Mouse (Mus musculus): ENCODE data around the gene Mapre3. TPM values are rescaled to one million over a fixed set of nuclear protein-coding genes. Genes with fewer than 3 reads are reported as not detected.

The Mapre3 gene
- polyA plus RNA-seq, 1 experiment from 2014 or later: 40.5 TPM

- no peak overlapping the region for H3K4me2 ChIP-seq
- H3K9me3 ChIP-seq (ENCODE audit: control insufficient read depth, low read length): no peaks in the 10 kb centered on the region
- no peaks in the 10 kb centered on the region for H3K4me1 ChIP-seq (ENCODE audit: control insufficient read depth, insufficient read depth, low read length)
- H3K36me3 ChIP-seq (ENCODE audit: control insufficient read depth, insufficient read depth, low read length): peaks cover 28% of the 10 kb centered on the region
- DNase-seq (ENCODE audit: low spot score, missing footprints) (no peak), ATAC-seq (ENCODE audit: low FRiP score) (no peak)
- no peak overlapping the region for H3K4me3 ChIP-seq (ENCODE audit: low read depth, low read length)
- WGBS: 95% methylated on average over 5 of the region's 5 CpGs
- H3K27me3 ChIP-seq (ENCODE audit: control insufficient read depth, insufficient read depth, low read length): no peaks in the 10 kb centered on the region
- no peak overlapping the region for H3K27ac ChIP-seq (ENCODE audit: low read depth, low read length)
- H3K9ac ChIP-seq (ENCODE audit: low read length): no peak overlapping the region
Measured at GRCm38 (mm10) chr5:30787381-30787780, 27.1 kb upstream of the Mapre3 start.

GRCm38 (mm10) chr5:30790047-30790446, 24.4 kb upstream of the Mapre3 start:
- WGBS: 92% methylated on average over 3 of the region's 3 CpGs
- Histone ChIP-seq H3K9ac (ENCODE audit: low read length) (no peak overlapping the region), H3K9me3 (ENCODE audit: control insufficient read depth, low read length) (no peaks in the 10 kb centered on the region), H3K4me2 (no peak overlapping the region), H3K36me3 (ENCODE audit: control insufficient read depth, insufficient read depth, low read length) (peaks cover 36% of the 10 kb centered on the region), H3K4me3 (ENCODE audit: low read depth, low read length) (no peak overlapping the region), H3K27me3 (ENCODE audit: control insufficient read depth, insufficient read depth, low read length) (no peaks in the 10 kb centered on the region), H3K27ac (ENCODE audit: low read depth, low read length) (no peak overlapping the region), H3K4me1 (ENCODE audit: control insufficient read depth, insufficient read depth, low read length) (no peaks in the 10 kb centered on the region)
- DNase-seq (ENCODE audit: low spot score, missing footprints): no peak
- no peak for ATAC-seq (ENCODE audit: low FRiP score)

- peak; percentile 62 for ATAC-seq (ENCODE audit: low FRiP score)
- Histone ChIP-seq H3K4me1 (ENCODE audit: control insufficient read depth, insufficient read depth, low read length) (peaks cover 10% of the 10 kb centered on the region), H3K9me3 (ENCODE audit: control insufficient read depth, low read length) (no peaks in the 10 kb centered on the region), H3K4me2 (no peak overlapping the region), H3K27ac (ENCODE audit: low read depth, low read length) (no peak overlapping the region), H3K9ac (ENCODE audit: low read length) (no peak overlapping the region), H3K27me3 (ENCODE audit: control insufficient read depth, insufficient read depth, low read length) (no peaks in the 10 kb centered on the region), H3K4me3 (ENCODE audit: low read depth, low read length) (no peak overlapping the region), H3K36me3 (ENCODE audit: control insufficient read depth, insufficient read depth, low read length) (peaks cover 26% of the 10 kb centered on the region)
- DNase-seq (ENCODE audit: low spot score, missing footprints): peak; percentile 97
- 15% methylated on average over 12 of the region's 12 CpGs for WGBS
Measured at GRCm38 (mm10) chr5:30796125-30796524, 18.3 kb upstream of the Mapre3 start.

- no peak for DNase-seq (ENCODE audit: low spot score, missing footprints)
- H3K27ac ChIP-seq (ENCODE audit: low read depth, low read length): no peak overlapping the region
- no peak overlapping the region for H3K9ac ChIP-seq (ENCODE audit: low read length)
- H3K4me1 ChIP-seq (ENCODE audit: control insufficient read depth, insufficient read depth, low read length): peaks cover 10% of the 10 kb centered on the region
- H3K36me3 ChIP-seq (ENCODE audit: control insufficient read depth, insufficient read depth, low read length): peaks cover 19% of the 10 kb centered on the region
- WGBS: 47% methylated on average over 7 of the region's 7 CpGs
- H3K4me3 ChIP-seq (ENCODE audit: low read depth, low read length): no peak overlapping the region
- no peaks in the 10 kb centered on the region for H3K27me3 ChIP-seq (ENCODE audit: control insufficient read depth, insufficient read depth, low read length)
- 0 out of 2 replicates have a peak, but pooled peaks have one; percentile 6 for ATAC-seq (ENCODE audit: low FRiP score)
- H3K4me2 ChIP-seq: no peak overlapping the region
- H3K9me3 ChIP-seq (ENCODE audit: control insufficient read depth, low read length): no peaks in the 10 kb centered on the region
Measured at GRCm38 (mm10) chr5:30797482-30797881, 17.0 kb upstream of the Mapre3 start.

- Histone ChIP-seq H3K4me3 (ENCODE audit: low read depth, low read length) (no peak overlapping the region), H3K4me2 (no peak overlapping the region), H3K9me3 (ENCODE audit: control insufficient read depth, low read length) (no peaks in the 10 kb centered on the region), H3K27me3 (ENCODE audit: control insufficient read depth, insufficient read depth, low read length) (no peaks in the 10 kb centered on the region), H3K27ac (ENCODE audit: low read depth, low read length) (no peak overlapping the region), H3K36me3 (ENCODE audit: control insufficient read depth, insufficient read depth, low read length) (peaks cover 17% of the 10 kb centered on the region), H3K9ac (ENCODE audit: low read length) (no peak overlapping the region), H3K4me1 (ENCODE audit: control insufficient read depth, insufficient read depth, low read length) (peaks cover 10% of the 10 kb centered on the region)
- DNase-seq (ENCODE audit: low spot score, missing footprints) (no peak), ATAC-seq (ENCODE audit: low FRiP score) (no peak)
- WGBS: 85% methylated on average over 8 of the region's 8 CpGs
Measured at GRCm38 (mm10) chr5:30797982-30798381, 16.5 kb upstream of the Mapre3 start.

- Histone ChIP-seq H3K36me3 (ENCODE audit: control insufficient read depth, insufficient read depth, low read length) (peaks cover 9% of the 10 kb centered on the region), H3K4me3 (ENCODE audit: low read depth, low read length) (no peak overlapping the region), H3K4me1 (ENCODE audit: control insufficient read depth, insufficient read depth, low read length) (peaks cover 10% of the 10 kb centered on the region), H3K27me3 (ENCODE audit: control insufficient read depth, insufficient read depth, low read length) (no peaks in the 10 kb centered on the region), H3K4me2 (no peak overlapping the region), H3K9me3 (ENCODE audit: control insufficient read depth, low read length) (no peaks in the 10 kb centered on the region), H3K27ac (ENCODE audit: low read depth, low read length) (no peak overlapping the region), H3K9ac (ENCODE audit: low read length) (no peak overlapping the region)
- ATAC-seq (ENCODE audit: low FRiP score): no peak
- no peak for DNase-seq (ENCODE audit: low spot score, missing footprints)
- WGBS: 82% methylated on average over 6 of the region's 6 CpGs
Measured at GRCm38 (mm10) chr5:30798965-30799364, 15.5 kb upstream of the Mapre3 start.

GRCm38 (mm10) chr5:30802724-30803467, 11.5 kb upstream of the Mapre3 start:
- no peaks in the 10 kb centered on the region for H3K27me3 ChIP-seq (ENCODE audit: control insufficient read depth, insufficient read depth, low read length)
- no peak for ATAC-seq (ENCODE audit: low FRiP score)
- H3K9ac ChIP-seq (ENCODE audit: low read length): no peak overlapping the region
- H3K27ac ChIP-seq (ENCODE audit: low read depth, low read length): no peak overlapping the region
- no peak for DNase-seq (ENCODE audit: low spot score, missing footprints)
- H3K4me1 ChIP-seq (ENCODE audit: control insufficient read depth, insufficient read depth, low read length): no peaks in the 10 kb centered on the region
- H3K36me3 ChIP-seq (ENCODE audit: control insufficient read depth, insufficient read depth, low read length): no peaks in the 10 kb centered on the region
- no peak overlapping the region for H3K4me2 ChIP-seq
- no peak overlapping the region for H3K4me3 ChIP-seq (ENCODE audit: low read depth, low read length)
- 85% methylated on average over 12 of the region's 12 CpGs for WGBS
- no peaks in the 10 kb centered on the region for H3K9me3 ChIP-seq (ENCODE audit: control insufficient read depth, low read length)

- H3K9ac ChIP-seq (ENCODE audit: low read length): no peak overlapping the region
- 16% methylated on average over 3 of the region's 3 CpGs for WGBS
- no peak overlapping the region for H3K4me2 ChIP-seq
- ATAC-seq (ENCODE audit: low FRiP score) (peak; percentile 72; the same call in 1 of the 2 replicates), DNase-seq (ENCODE audit: low spot score, missing footprints) (peak; percentile 99)
- no peak overlapping the region for H3K4me3 ChIP-seq (ENCODE audit: low read depth, low read length)
- H3K27me3 ChIP-seq (ENCODE audit: control insufficient read depth, insufficient read depth, low read length): no peaks in the 10 kb centered on the region; the same call in 1 of the 2 replicates
- H3K36me3 ChIP-seq (ENCODE audit: control insufficient read depth, insufficient read depth, low read length): no peaks in the 10 kb centered on the region
- H3K27ac ChIP-seq (ENCODE audit: low read depth, low read length): no peak overlapping the region
- no peaks in the 10 kb centered on the region for H3K9me3 ChIP-seq (ENCODE audit: control insufficient read depth, low read length)
- H3K4me1 ChIP-seq (ENCODE audit: control insufficient read depth, insufficient read depth, low read length): no peaks in the 10 kb centered on the region
Measured at GRCm38 (mm10) chr5:30806106-30806505, 8.3 kb upstream of the Mapre3 start.

GRCm38 (mm10) chr5:30815120-30815465, 652 bp downstream of the Mapre3 start:
- 1% methylated on average over 7 of the region's 7 CpGs for WGBS
- ATAC-seq (ENCODE audit: low FRiP score) (peak; percentile 14; the same call in 1 of the 2 replicates), DNase-seq (ENCODE audit: low spot score, missing footprints) (peak; percentile 91)
- Histone ChIP-seq H3K36me3 (ENCODE audit: control insufficient read depth, insufficient read depth, low read length) (no peaks in the 10 kb centered on the region), H3K27ac (ENCODE audit: low read depth, low read length) (peak overlapping the region; percentile 83), H3K27me3 (ENCODE audit: control insufficient read depth, insufficient read depth, low read length) (no peaks in the 10 kb centered on the region; the same call in 1 of the 2 replicates), H3K4me3 (ENCODE audit: low read depth, low read length) (peak overlapping the region; percentile 84), H3K9ac (ENCODE audit: low read length) (peak overlapping the region; percentile 86), H3K4me2 (peak overlapping the region; percentile 79), H3K9me3 (ENCODE audit: control insufficient read depth, low read length) (no peaks in the 10 kb centered on the region), H3K4me1 (ENCODE audit: control insufficient read depth, insufficient read depth, low read length) (peaks cover 19% of the 10 kb centered on the region; the same call in 1 of the 2 replicates)
